Mouse (Mus musculus) midbrain, embryonic 16.5 days (tissue): ENCODE results near the gene Sh3pxd2a. TPM values are rescaled to one million over a fixed set of nuclear protein-coding genes. Genes with fewer than 3 reads are reported as not detected.

Experiments used
- ATAC-seq: fragments of 200-750 bp; cut with Nextera tagmentation; 2 replicates; pipeline ENCODE4 v1.8.0; 2017; ENCODE audit warnings: moderate TSS enrichment
- H3K27ac ChIP-seq: fragments of 300-500 bp; sonication (generic); 2 replicates; pipeline ENCODE4 v1.5.1; 2014; ENCODE audit warnings: mild to moderate bottlenecking, low read length, mixed read lengths
- H3K27me3 ChIP-seq: fragments of 300-500 bp; sonication (generic); 2 replicates; pipeline ENCODE4 v1.6.1; 2014; ENCODE audit warnings: low read depth, low read length, mixed read lengths; ENCODE audit not compliant: control insufficient read depth, insufficient read depth
- H3K36me3 ChIP-seq: fragments of 300-500 bp; sonication (generic); 2 replicates; pipeline ENCODE4 v1.6.1; 2014; ENCODE audit warnings: mild to moderate bottlenecking, low read length, moderate library complexity, mixed read lengths; ENCODE audit not compliant: control insufficient read depth, insufficient read depth
- H3K4me1 ChIP-seq: fragments of 300-500 bp; sonication (generic); 2 replicates; pipeline ENCODE4 v1.6.1; 2014; ENCODE audit warnings: mild to moderate bottlenecking, low read length, mixed read lengths; ENCODE audit not compliant: control insufficient read depth, insufficient read depth
- H3K4me2 ChIP-seq: fragments of 300-500 bp; sonication (generic); 2 replicates; pipeline ENCODE4 v1.6.1; 2014; ENCODE audit warnings: mild to moderate bottlenecking, low read length, mixed read lengths
- H3K4me3 ChIP-seq: fragments of 300-500 bp; sonication (generic); 2 replicates; pipeline ENCODE4 v1.5.1; 2014; ENCODE audit warnings: low read depth, mild to moderate bottlenecking, low read length, moderate library complexity, mixed read lengths
- H3K9ac ChIP-seq: fragments of 300-500 bp; sonication (generic); 2 replicates; pipeline ENCODE4 v1.6.1; 2014; ENCODE audit warnings: low read depth, low read length, mixed read lengths
- H3K9me3 ChIP-seq: fragments of 300-500 bp; sonication (generic); replicated peaks from 2 replicates; pipeline ENCODE4 v1.6.1; 2014; ENCODE audit warnings: mild to moderate bottlenecking, low read length, mixed read lengths; ENCODE audit not compliant: control insufficient read depth, poor library complexity, severe bottlenecking
- WGBS: fragments of 180-500 bp; shearing (Covaris S2); extraction: QIAGEN DNeasy Blood & Tissue Kit; methylation state at CpG from one replicate; pipeline ENCODE4 v1.1.7; 2014; 5-methylcytosine and 5-hydroxymethylcytosine counted together
- polyA plus RNA-seq: library from polyadenylated mRNA; unstranded; fragments of >200 nt; fragmentation: Nextera tagmentation; extraction: Ambion mirVana; gene quantifications from 2 replicates; pipeline ENCODE4 v1.2.1, GENCODE M21; 2015

Gene Sh3pxd2a
- polyA plus RNA-seq, 1 experiment from 2014 or later, result 1.5 TPM

DNA sequence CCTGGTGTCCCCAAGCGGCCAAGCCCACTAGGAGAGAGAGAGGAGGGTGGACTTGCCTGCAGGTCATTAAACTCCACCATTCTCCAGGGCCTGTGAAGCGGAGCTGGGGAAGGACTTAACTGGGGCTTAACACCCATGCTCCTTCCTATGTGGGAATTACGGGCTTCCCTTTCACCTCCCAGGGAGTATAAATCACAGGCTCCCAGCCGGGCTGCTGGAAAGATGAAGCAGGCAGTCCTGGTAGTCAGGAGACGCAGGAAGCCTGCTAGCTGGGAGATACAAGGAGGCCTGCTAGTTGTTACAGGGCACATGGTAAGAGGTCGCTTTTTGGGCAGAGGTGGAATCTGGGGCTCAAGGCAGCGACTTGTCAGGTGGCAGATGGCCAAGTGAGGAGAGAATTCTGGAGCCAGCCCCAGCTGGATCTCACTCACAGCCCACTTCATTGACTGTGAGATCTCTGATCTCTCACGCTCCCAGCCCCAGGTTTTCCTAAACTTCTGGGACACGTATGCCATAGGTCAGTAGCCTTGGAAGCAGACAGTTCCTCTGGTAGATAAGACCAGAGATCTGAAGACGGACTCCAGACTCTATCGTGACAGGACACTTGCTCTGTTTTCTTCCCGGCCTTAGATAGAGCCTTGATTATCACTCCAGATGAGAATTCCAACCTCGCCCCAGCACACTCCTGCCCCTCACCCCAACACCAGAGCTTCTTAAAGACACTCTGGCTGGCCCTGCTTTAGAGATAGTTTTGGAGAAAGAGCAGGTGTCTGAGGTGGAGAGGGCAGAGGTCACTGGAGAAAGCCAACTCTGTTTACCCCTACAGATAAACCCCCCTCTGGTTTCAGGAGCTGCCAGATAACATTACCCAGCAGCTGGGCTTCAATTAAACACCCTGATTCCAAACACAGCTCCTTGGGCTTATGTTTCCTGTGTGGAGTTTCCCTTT lies 36.1 kb downstream of the Sh3pxd2a start:
- whole genome bisulfite sequencing, result 47% methylated on average over 13 of the region's 13 CpGs
- no peak for ATAC-seq

DNA sequence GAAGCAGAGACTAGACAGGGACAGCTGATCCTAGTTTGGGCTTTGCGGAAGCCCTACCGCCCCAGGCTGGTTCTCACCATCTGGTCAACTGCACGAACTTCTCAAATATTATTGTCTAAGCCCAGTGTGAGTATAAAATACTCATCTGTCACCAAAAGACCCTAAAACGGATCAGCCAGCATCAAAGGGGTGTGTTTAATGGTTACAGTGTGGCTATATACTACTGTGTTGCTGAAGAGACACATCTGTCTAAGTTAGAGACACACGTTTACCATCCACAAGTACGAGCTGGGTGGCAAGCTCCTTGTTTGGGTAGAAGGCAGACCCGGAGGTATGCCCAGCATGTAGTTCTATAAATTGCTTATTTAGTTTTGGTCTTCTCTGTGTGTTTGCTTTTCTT lies 40.6 kb downstream of the Sh3pxd2a start:
- no peak for ATAC-seq
- H3K9me3 ChIP-seq, result no peaks in the 10 kb centered on the region
- 89% methylated on average over 7 of the region's 7 CpGs for WGBS
- H3K4me1 ChIP-seq, result peaks cover 3% of the 10 kb centered on the region
- no peak overlapping the region for H3K9ac ChIP-seq
- H3K4me2 ChIP-seq, result no peak overlapping the region
- H3K36me3 ChIP-seq, result no peaks in the 10 kb centered on the region
- no peak overlapping the region for H3K27ac ChIP-seq
- no peak overlapping the region for H3K4me3 ChIP-seq
- no peaks in the 10 kb centered on the region; the same call in 1 of the 2 replicates for H3K27me3 ChIP-seq

More for the DNA sequence above, 36.1 kb downstream of the Sh3pxd2a start:
- H3K27me3 ChIP-seq, result no peaks in the 10 kb centered on the region; the same call in 1 of the 2 replicates
- H3K9me3 ChIP-seq, result no peaks in the 10 kb centered on the region
- no peaks in the 10 kb centered on the region for H3K36me3 ChIP-seq
- no peaks in the 10 kb centered on the region for H3K4me1 ChIP-seq
- no peak overlapping the region for H3K4me2 ChIP-seq
- no peak overlapping the region for H3K4me3 ChIP-seq
- no peak overlapping the region for H3K27ac ChIP-seq
- no peak overlapping the region for H3K9ac ChIP-seq

DNA sequence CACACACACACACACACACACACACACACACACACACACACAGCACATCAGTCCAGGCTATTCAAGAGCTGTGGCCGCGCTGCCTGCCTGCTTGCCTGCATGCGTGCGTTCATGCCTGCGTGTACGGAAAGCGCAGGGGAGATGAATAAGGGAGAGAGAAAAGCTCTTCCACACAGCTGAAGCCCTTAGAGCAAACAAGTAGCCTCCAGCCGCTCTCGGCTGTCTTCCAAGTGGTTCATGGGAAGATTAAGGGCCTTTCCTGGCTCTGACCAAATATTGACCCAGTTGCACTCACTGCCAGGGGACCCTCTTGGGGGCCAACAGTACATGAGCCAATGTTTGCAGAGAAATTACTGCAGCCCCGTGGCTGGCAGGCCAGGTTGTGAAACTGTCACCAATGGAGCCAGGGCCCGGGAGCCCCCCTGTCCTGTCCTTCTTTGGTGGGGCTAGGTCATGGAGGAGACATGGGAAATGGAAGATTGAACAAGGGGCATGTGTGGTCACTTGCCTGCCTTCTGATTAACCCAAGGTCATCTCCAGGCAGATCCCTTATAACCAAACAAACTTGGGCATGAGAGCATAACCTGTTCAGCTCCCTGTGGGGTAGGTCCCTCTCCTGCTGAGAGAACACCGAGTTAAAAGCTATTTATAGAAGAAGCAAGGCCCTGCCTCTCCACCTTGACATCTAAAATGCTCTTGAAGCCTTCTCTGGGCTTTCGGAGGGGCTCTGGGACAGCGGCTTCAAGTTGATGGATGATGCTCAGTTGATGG lies 42.9 kb downstream of the Sh3pxd2a start:
- ATAC-seq, result peak; percentile 42; the same call in 1 of the 2 replicates
- Histone ChIP-seq H3K9me3 (no peaks in the 10 kb centered on the region), H3K27me3 (no peaks in the 10 kb centered on the region), H3K27ac (no peak overlapping the region), H3K4me3 (no peak overlapping the region), H3K4me1 (peaks cover 3% of the 10 kb centered on the region), H3K4me2 (no peak overlapping the region), H3K36me3 (no peaks in the 10 kb centered on the region), H3K9ac (no peak overlapping the region)
- WGBS, result 69% methylated on average over 14 of the region's 14 CpGs

- Histone ChIP-seq H3K4me2 (no peak overlapping the region), H3K27me3 (no peaks in the 10 kb centered on the region), H3K27ac (no peak overlapping the region), H3K4me3 (no peak overlapping the region), H3K9ac (no peak overlapping the region), H3K36me3 (no peaks in the 10 kb centered on the region), H3K4me1 (peaks cover 3% of the 10 kb centered on the region), H3K9me3 (no peaks in the 10 kb centered on the region)
- 81% methylated on average over 11 of the region's 11 CpGs for WGBS
- no peak for ATAC-seq
These were observed 43.7 kb downstream of the Sh3pxd2a start for GRCm38 (mm10) chr19:47420539-47420938.

- Histone ChIP-seq H3K36me3 (no peaks in the 10 kb centered on the region), H3K27me3 (no peaks in the 10 kb centered on the region), H3K4me2 (no peak overlapping the region), H3K4me1 (peaks cover 3% of the 10 kb centered on the region), H3K9me3 (no peaks in the 10 kb centered on the region), H3K27ac (no peak overlapping the region), H3K4me3 (no peak overlapping the region), H3K9ac (no peak overlapping the region)
- ATAC-seq, result no peak
- 75% methylated on average over 8 of the region's 8 CpGs for WGBS
These were observed 45.0 kb downstream of the Sh3pxd2a start for GRCm38 (mm10) chr19:47419208-47419607.

DNA sequence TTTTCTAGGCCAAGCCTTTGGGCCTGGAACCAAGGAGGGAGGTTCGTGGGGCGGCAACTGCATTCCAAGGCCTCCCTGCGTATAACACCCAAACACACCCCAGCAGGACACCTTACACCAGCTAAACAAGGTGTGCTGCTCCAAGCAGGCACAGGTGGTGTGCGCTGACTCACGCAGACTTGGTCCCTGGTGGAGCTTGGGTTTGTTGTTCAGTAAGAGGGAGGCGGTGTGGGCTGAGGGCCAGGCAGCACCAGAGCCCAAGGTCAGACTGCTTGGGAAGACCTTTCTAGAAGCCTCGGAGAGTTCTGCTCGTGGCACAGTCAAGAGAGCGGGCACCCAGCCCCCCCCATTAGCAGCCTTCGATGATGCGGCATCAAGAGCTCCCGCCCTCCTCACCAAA lies 48.0 kb downstream of the Sh3pxd2a start:
- no peaks in the 10 kb centered on the region for H3K27me3 ChIP-seq
- peaks cover 3% of the 10 kb centered on the region for H3K4me1 ChIP-seq
- no peak overlapping the region for H3K9ac ChIP-seq
- no peak overlapping the region for H3K4me3 ChIP-seq
- no peak overlapping the region for H3K4me2 ChIP-seq
- 93% methylated on average over 12 of the region's 12 CpGs for whole genome bisulfite sequencing
- ATAC-seq, result no peak
- no peak overlapping the region for H3K27ac ChIP-seq
- H3K36me3 ChIP-seq, result no peaks in the 10 kb centered on the region
- H3K9me3 ChIP-seq, result no peaks in the 10 kb centered on the region

- no peak overlapping the region for H3K4me3 ChIP-seq
- no peaks in the 10 kb centered on the region for H3K4me1 ChIP-seq
- no peak for ATAC-seq
- H3K4me2 ChIP-seq, result no peak overlapping the region
- no peaks in the 10 kb centered on the region for H3K36me3 ChIP-seq
- H3K9me3 ChIP-seq, result no peaks in the 10 kb centered on the region
- H3K27ac ChIP-seq, result no peak overlapping the region
- H3K9ac ChIP-seq, result no peak overlapping the region
- 67% methylated on average over 13 of the region's 13 CpGs for WGBS
- H3K27me3 ChIP-seq, result no peaks in the 10 kb centered on the region
These were observed 49.9 kb downstream of the Sh3pxd2a start for GRCm38 (mm10) chr19:47414142-47414905.

DNA sequence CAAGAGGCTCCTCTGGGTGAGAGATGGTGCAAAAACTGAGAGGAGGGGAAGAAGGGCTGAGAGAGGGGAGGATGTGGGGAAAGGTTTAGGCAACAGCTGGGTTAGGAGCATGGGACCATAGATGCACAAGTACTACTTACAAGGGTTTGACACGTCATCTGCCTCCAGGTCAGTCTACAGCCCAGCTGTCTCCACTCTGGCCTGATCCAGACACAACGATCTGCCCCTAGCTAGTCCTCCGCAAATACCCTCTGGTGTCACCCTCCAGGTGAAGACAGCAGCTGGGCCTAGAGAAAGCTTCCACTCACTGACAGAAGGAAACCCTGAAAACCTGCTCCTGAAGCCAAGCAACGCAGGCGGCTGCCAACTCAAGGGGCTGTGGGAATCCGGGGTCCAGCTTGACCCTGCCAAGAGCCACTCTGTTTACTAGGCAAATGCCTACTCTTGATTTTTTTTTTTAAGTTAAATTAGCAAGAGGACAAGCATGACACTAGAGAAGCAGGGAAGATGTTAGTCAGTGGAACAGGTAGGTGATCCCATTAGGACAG lies 50.7 kb downstream of the Sh3pxd2a start:
- no peak overlapping the region; the same call in 1 of the 2 replicates for H3K27ac ChIP-seq
- no peak overlapping the region for H3K4me3 ChIP-seq
- no peaks in the 10 kb centered on the region for H3K27me3 ChIP-seq
- 89% methylated on average over 6 of the region's 6 CpGs for whole genome bisulfite sequencing
- no peak overlapping the region for H3K4me2 ChIP-seq
- no peak for ATAC-seq
- H3K36me3 ChIP-seq, result no peaks in the 10 kb centered on the region
- no peaks in the 10 kb centered on the region for H3K9me3 ChIP-seq
- H3K9ac ChIP-seq, result no peak overlapping the region
- H3K4me1 ChIP-seq, result no peaks in the 10 kb centered on the region
